Mouse (Mus musculus) MEL (cell line): ENCODE measurements around the gene Aplp1. TPM values are rescaled to one million over a fixed set of nuclear protein-coding genes. Genes with fewer than 3 reads are reported as not detected.

Experiments
- DNase-seq: peaks from one replicate; pipeline ENCODE4 v3.0.0; 2011; ENCODE audit warnings: low read depth, low spot score
- H3K27ac ChIP-seq: 2 replicates; pipeline ENCODE4 v1.5.1; 2012; ENCODE audit warnings: low read depth, mild to moderate bottlenecking, control low read depth, low read length, moderate library complexity; ENCODE audit not compliant: control insufficient read depth
- H3K27me3 ChIP-seq, 2 experiments: fragments of 150-350 bp in 1 of 2; sonication (generic) in 1 of 2; 2 replicates each; pipeline ENCODE4 v1.6.1; 2012; ENCODE audit warnings: low read length in 2 of 2, mild to moderate bottlenecking in 2 of 2, improper control_type of control experiment in 1 of 2, moderate library complexity in 1 of 2; ENCODE audit not compliant: insufficient read depth in 2 of 2, control insufficient read depth in 1 of 2
- H3K36me3 ChIP-seq, 2 experiments: 2 replicates each; pipeline ENCODE4 v1.6.1; 2012 to 2014; ENCODE audit warnings: low read length in 2 of 2, improper control_type of control experiment in 1 of 2, inconsistent platforms in 1 of 2, mild to moderate bottlenecking in 1 of 2; ENCODE audit not compliant: insufficient read depth in 2 of 2, control insufficient read depth in 1 of 2
- H3K4me1 ChIP-seq, 2 experiments: fragments of 150-350 bp in 1 of 2; sonication (generic) in 1 of 2; 2 replicates each; pipeline ENCODE4 v1.6.1; 2012; ENCODE audit warnings: low read length in 2 of 2, improper control_type of control experiment in 1 of 2, mild to moderate bottlenecking in 1 of 2; ENCODE audit not compliant: insufficient read depth in 2 of 2, control insufficient read depth in 1 of 2
- H3K4me3 ChIP-seq, 2 experiments: fragments of 150-350 bp in 1 of 2; sonication (generic) in 1 of 2; 2 replicates each; pipeline ENCODE4 v1.5.1; 2012; ENCODE audit warnings: low read depth in 2 of 2, low read length in 2 of 2, mild to moderate bottlenecking in 2 of 2, moderate library complexity in 2 of 2, control low read depth in 1 of 2, improper control_type of control experiment in 1 of 2; ENCODE audit not compliant: control insufficient read depth in 1 of 2, insufficient read depth in 1 of 2
- H3K79me2 ChIP-seq: 2 replicates; pipeline ENCODE4 v1.6.1; 2012; ENCODE audit warnings: mild to moderate bottlenecking, low read length, moderate library complexity; ENCODE audit not compliant: control insufficient read depth, poor library complexity, insufficient read depth
- H3K9ac ChIP-seq: 2 replicates; pipeline ENCODE4 v1.6.1; 2012; ENCODE audit warnings: low read depth, mild to moderate bottlenecking, control low read depth, low read length, moderate library complexity; ENCODE audit not compliant: control insufficient read depth, poor library complexity, severe bottlenecking
- H3K9me3 ChIP-seq: fragments of 150-350 bp; sonication (generic); replicated peaks from 2 replicates; pipeline ENCODE4 v1.6.1; 2012; ENCODE audit warnings: mild to moderate bottlenecking, low read length, improper control_type of control experiment, moderate library complexity; ENCODE audit not compliant: insufficient read depth
- E2F4 ChIP-seq: IDR thresholded peaks from 2 replicates; pipeline ENCODE4 v1.6.1; 2011; ENCODE audit warnings: low read depth, low read length, improper control_type of control experiment, borderline replicate concordance
- ELF1 ChIP-seq: IDR thresholded peaks from 2 replicates; pipeline ENCODE4 v1.6.1; 2014; ENCODE audit warnings: low read depth, mild to moderate bottlenecking, inconsistent platforms, low read length, improper control_type of control experiment, moderate library complexity
- GATA1 ChIP-seq: IDR thresholded peaks from 2 replicates; pipeline ENCODE4 v1.6.1; 2011; ENCODE audit warnings: low read depth, low read length, improper control_type of control experiment
- MAFK ChIP-seq: IDR thresholded peaks from 2 replicates; pipeline ENCODE4 v1.6.1; 2011; ENCODE audit warnings: low read depth, mild to moderate bottlenecking, low read length, improper control_type of control experiment, borderline replicate concordance
- MAX ChIP-seq: IDR thresholded peaks from 2 replicates; pipeline ENCODE4 v1.6.1; 2011; ENCODE audit warnings: low read length, improper control_type of control experiment
- MEF2A ChIP-seq: IDR thresholded peaks from 2 replicates; pipeline ENCODE4 v1.6.1; 2014; ENCODE audit warnings: low read depth, mild to moderate bottlenecking, inconsistent platforms, low read length, improper control_type of control experiment; ENCODE audit not compliant: poor library complexity, insufficient replicate concordance, severe bottlenecking; ENCODE audit errors: extremely low read depth
- MXI1 ChIP-seq: IDR thresholded peaks from 2 replicates; pipeline ENCODE4 v1.6.1; 2011; ENCODE audit warnings: mild to moderate bottlenecking, low read depth, low read length, improper control_type of control experiment
- MYC ChIP-seq: IDR thresholded peaks from 2 replicates; pipeline ENCODE4 v1.6.1; 2011; ENCODE audit warnings: low read depth, mild to moderate bottlenecking, low read length, improper control_type of control experiment, moderate library complexity
- NELFE ChIP-seq: IDR thresholded peaks from 2 replicates; pipeline ENCODE4 v1.6.1; 2011; ENCODE audit warnings: low read depth, low read length, improper control_type of control experiment
- NRF1 ChIP-seq: IDR thresholded peaks from 2 replicates; pipeline ENCODE4 v1.6.1; 2014; ENCODE audit warnings: low read depth, mild to moderate bottlenecking, inconsistent platforms, low read length, improper control_type of control experiment, moderate library complexity; ENCODE audit not compliant: poor library complexity, insufficient read depth, severe bottlenecking
- SMC3 ChIP-seq: IDR thresholded peaks from 2 replicates; pipeline ENCODE4 v1.6.1; 2011; ENCODE audit warnings: low read depth, low read length, improper control_type of control experiment
- TBP ChIP-seq: IDR thresholded peaks from 2 replicates; pipeline ENCODE4 v1.8.0; 2011; ENCODE audit warnings: low read depth, low read length, improper control_type of control experiment
- USF1 ChIP-seq: IDR thresholded peaks from 2 replicates; pipeline ENCODE4 v1.6.1; 2014; ENCODE audit warnings: low read depth, mild to moderate bottlenecking, inconsistent platforms, low read length, improper control_type of control experiment, moderate library complexity
- ZC3H11A ChIP-seq: IDR thresholded peaks from 2 replicates; pipeline ENCODE4 v1.6.1; 2012; ENCODE audit warnings: low read depth, mild to moderate bottlenecking, inconsistent platforms, low read length, improper control_type of control experiment
- ZNF384 ChIP-seq: IDR thresholded peaks from 2 replicates; pipeline ENCODE4 v1.6.1; 2012; ENCODE audit warnings: low read depth, mild to moderate bottlenecking, inconsistent platforms, low read length, improper control_type of control experiment
- polyA plus RNA-seq, 2 experiments: library from polyadenylated mRNA; stranded (reverse) in 1 of 2; unstranded in 1 of 2; fragments of >175 nt in 1 of 2; fragments of >200 nt in 1 of 2; gene quantifications; 2 replicates each; pipeline versions ENCODE4 v1.2.1 to v1.2.4; 2012; ENCODE audit warnings: low replicate concordance in 2 of 2, low read depth in 1 of 2; ENCODE audit not compliant: insufficient read length in 2 of 2, insufficient read depth in 1 of 2, missing spikeins in 1 of 2
- total RNA-seq: library from RNA; depleted of rRNA; stranded (reverse); fragments of 300-350 nt; gene quantifications from 2 replicates; pipeline ENCODE4 v1.2.3, GENCODE M21; 2012

Gene Aplp1
- total and polyA plus RNA-seq, 3 experiments: 1.9 to 7.1 TPM; not detected in 1

- DNase-seq: no peak
- H3K27me3 ChIP-seq: no peaks in the 10 kb centered on the region
- TF ChIP-seq ZC3H11A: no peak
- no peak for TF ChIP-seq E2F4
- TF ChIP-seq NRF1: no peak
- no peak for TF ChIP-seq MAX
- TF ChIP-seq ELF1: no peak
- no peak for TF ChIP-seq USF1
- no peak for TF ChIP-seq NELFE
- TF ChIP-seq MXI1: no peak
- TF ChIP-seq ZNF384: no peak
- no peak for TF ChIP-seq MEF2A
- H3K9me3 ChIP-seq: no peaks in the 10 kb centered on the region
- H3K9ac ChIP-seq: no peak overlapping the region
- H3K36me3 ChIP-seq: peaks cover 0 to 4% of the 10 kb centered on the region in 2 experiments; a peak in 2 of 4 replicates
- H3K79me2 ChIP-seq: no peaks in the 10 kb centered on the region
- H3K4me1 ChIP-seq: no peaks in the 10 kb centered on the region
- H3K27ac ChIP-seq: no peak overlapping the region
- no peak overlapping the region for H3K4me3 ChIP-seq
Measured at GRCm38 (mm10) chr7:30430191-30430590, 15.1 kb downstream of the Aplp1 start.

DNA sequence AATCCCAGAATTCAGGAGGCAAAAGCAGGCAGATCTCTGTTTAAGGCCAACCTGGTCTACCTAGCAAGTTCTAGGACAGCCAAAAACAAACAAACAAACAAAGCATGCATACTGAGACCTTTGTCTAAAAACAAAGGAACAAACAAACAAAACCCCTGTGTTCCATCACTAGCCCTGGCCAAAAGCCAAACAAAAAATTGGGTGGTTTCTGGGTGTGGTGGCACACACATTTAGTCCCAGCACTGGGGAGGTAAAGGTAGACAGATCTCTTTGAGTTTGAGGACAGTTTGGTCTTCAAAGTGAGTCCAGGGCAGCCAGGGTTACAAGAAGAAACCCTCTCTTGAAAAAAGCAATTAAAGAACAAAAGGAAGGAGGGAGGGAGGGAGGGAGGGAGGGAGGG lies 16.0 kb downstream of the Aplp1 start:
- TF ChIP-seq NELFE (no peak), SMC3 (no peak), MYC (no peak), GATA1 (no peak), MAFK (no peak), TBP (no peak)
- H3K4me1 ChIP-seq: no peaks in the 10 kb centered on the region
- no peak overlapping the region for H3K9ac ChIP-seq
- H3K27me3 ChIP-seq: no peaks in the 10 kb centered on the region
- DNase-seq: no peak
- H3K79me2 ChIP-seq: no peaks in the 10 kb centered on the region
- H3K36me3 ChIP-seq: peaks cover 0 to 5% of the 10 kb centered on the region in 2 experiments; a peak in 2 of 4 replicates
- no peaks in the 10 kb centered on the region for H3K9me3 ChIP-seq
- H3K27ac ChIP-seq: no peak overlapping the region
- H3K4me3 ChIP-seq: no peak overlapping the region
